Mouse (Mus musculus) MEL (cell line): ENCODE measurements at regions not wholly inside any gene's neighbourhood (a gene's known extent, or its start where the extent isn't known, plus 50 kb on each side); places are given as distances from the start of the nearest gene placed in this dataset.

Experiments used
- DNase-seq: peaks from one replicate; pipeline ENCODE4 v3.0.0; 2011; ENCODE audit warnings: low read depth, low spot score
- H3K27ac ChIP-seq: 2 replicates; pipeline ENCODE4 v1.5.1; 2012; ENCODE audit warnings: low read depth, mild to moderate bottlenecking, control low read depth, low read length, moderate library complexity; ENCODE audit not compliant: control insufficient read depth
- H3K27me3 ChIP-seq, 2 experiments: fragments of 150-350 bp in 1 of 2; sonication (generic) in 1 of 2; 2 replicates each; pipeline ENCODE4 v1.6.1; 2012; ENCODE audit warnings: low read length in 2 of 2, mild to moderate bottlenecking in 2 of 2, improper control_type of control experiment in 1 of 2, moderate library complexity in 1 of 2; ENCODE audit not compliant: insufficient read depth in 2 of 2, control insufficient read depth in 1 of 2
- H3K36me3 ChIP-seq, 2 experiments: 2 replicates each; pipeline ENCODE4 v1.6.1; 2012 to 2014; ENCODE audit warnings: low read length in 2 of 2, improper control_type of control experiment in 1 of 2, inconsistent platforms in 1 of 2, mild to moderate bottlenecking in 1 of 2; ENCODE audit not compliant: insufficient read depth in 2 of 2, control insufficient read depth in 1 of 2
- H3K4me1 ChIP-seq, 2 experiments: fragments of 150-350 bp in 1 of 2; sonication (generic) in 1 of 2; 2 replicates each; pipeline ENCODE4 v1.6.1; 2012; ENCODE audit warnings: low read length in 2 of 2, improper control_type of control experiment in 1 of 2, mild to moderate bottlenecking in 1 of 2; ENCODE audit not compliant: insufficient read depth in 2 of 2, control insufficient read depth in 1 of 2
- H3K4me3 ChIP-seq, 2 experiments: fragments of 150-350 bp in 1 of 2; sonication (generic) in 1 of 2; 2 replicates each; pipeline ENCODE4 v1.5.1; 2012; ENCODE audit warnings: low read depth in 2 of 2, low read length in 2 of 2, mild to moderate bottlenecking in 2 of 2, moderate library complexity in 2 of 2, control low read depth in 1 of 2, improper control_type of control experiment in 1 of 2; ENCODE audit not compliant: control insufficient read depth in 1 of 2, insufficient read depth in 1 of 2
- H3K79me2 ChIP-seq: 2 replicates; pipeline ENCODE4 v1.6.1; 2012; ENCODE audit warnings: mild to moderate bottlenecking, low read length, moderate library complexity; ENCODE audit not compliant: control insufficient read depth, poor library complexity, insufficient read depth
- H3K9ac ChIP-seq: 2 replicates; pipeline ENCODE4 v1.6.1; 2012; ENCODE audit warnings: low read depth, mild to moderate bottlenecking, control low read depth, low read length, moderate library complexity; ENCODE audit not compliant: control insufficient read depth, poor library complexity, severe bottlenecking
- H3K9me3 ChIP-seq: fragments of 150-350 bp; sonication (generic); replicated peaks from 2 replicates; pipeline ENCODE4 v1.6.1; 2012; ENCODE audit warnings: mild to moderate bottlenecking, low read length, improper control_type of control experiment, moderate library complexity; ENCODE audit not compliant: insufficient read depth
- CHD2 ChIP-seq: IDR thresholded peaks from 2 replicates; pipeline ENCODE4 v1.6.1; 2011; ENCODE audit warnings: low read length, improper control_type of control experiment
- CTCF ChIP-seq, 3 experiments: IDR thresholded peaks in 2 of 3; conservative IDR thresholded peaks in 1 of 3; 2 replicates each; pipeline ENCODE4 v1.5.1; 2011 to 2012; ENCODE audit warnings: low read length in 3 of 3, low read depth in 2 of 3, mild to moderate bottlenecking in 2 of 3, improper control_type of control experiment in 1 of 3, inconsistent platforms in 1 of 3, mixed read lengths in 1 of 3, moderate library complexity in 1 of 3; ENCODE audit not compliant: control insufficient read depth in 1 of 3, insufficient read depth in 1 of 3, poor library complexity in 1 of 3, severe bottlenecking in 1 of 3
- E2F4 ChIP-seq: IDR thresholded peaks from 2 replicates; pipeline ENCODE4 v1.6.1; 2011; ENCODE audit warnings: low read depth, low read length, improper control_type of control experiment, borderline replicate concordance
- ELF1 ChIP-seq: IDR thresholded peaks from 2 replicates; pipeline ENCODE4 v1.6.1; 2014; ENCODE audit warnings: low read depth, mild to moderate bottlenecking, inconsistent platforms, low read length, improper control_type of control experiment, moderate library complexity
- EP300 ChIP-seq, 2 experiments: IDR thresholded peaks; 2 replicates each; pipeline ENCODE4 v1.6.1; 2011; ENCODE audit warnings: improper control_type of control experiment in 2 of 2, low read length in 2 of 2, low read depth in 1 of 2, mild to moderate bottlenecking in 1 of 2
- ETS1 ChIP-seq: IDR thresholded peaks from 2 replicates; pipeline ENCODE4 v1.6.1; 2012; ENCODE audit warnings: low read depth, mild to moderate bottlenecking, inconsistent platforms, low read length, improper control_type of control experiment, moderate library complexity
- GABPA ChIP-seq: IDR thresholded peaks from 2 replicates; pipeline ENCODE4 v1.6.1; 2012; ENCODE audit warnings: low read depth, mild to moderate bottlenecking, inconsistent platforms, low read length, improper control_type of control experiment, moderate library complexity
- KAT2A ChIP-seq: conservative IDR thresholded peaks from 2 replicates; pipeline ENCODE4 v1.6.1; 2012; ENCODE audit warnings: low read depth, low read length, improper control_type of control experiment, inconsistent platforms
- MAFK ChIP-seq: IDR thresholded peaks from 2 replicates; pipeline ENCODE4 v1.6.1; 2011; ENCODE audit warnings: low read depth, mild to moderate bottlenecking, low read length, improper control_type of control experiment, borderline replicate concordance
- MAZ ChIP-seq: IDR thresholded peaks from 2 replicates; pipeline ENCODE4 v1.6.1; 2012; ENCODE audit warnings: low read depth, mild to moderate bottlenecking, inconsistent platforms, low read length, improper control_type of control experiment
- MXI1 ChIP-seq: IDR thresholded peaks from 2 replicates; pipeline ENCODE4 v1.6.1; 2011; ENCODE audit warnings: mild to moderate bottlenecking, low read depth, low read length, improper control_type of control experiment
- POLR2A ChIP-seq, 2 experiments: IDR thresholded peaks; 2 replicates each; pipeline ENCODE4 v1.6.1; 2011 to 2012; ENCODE audit warnings: low read length in 2 of 2, mild to moderate bottlenecking in 2 of 2, control low read depth in 1 of 2, improper control_type of control experiment in 1 of 2, low read depth in 1 of 2, moderate library complexity in 1 of 2; ENCODE audit not compliant: control insufficient read depth in 1 of 2, insufficient read depth in 1 of 2, poor library complexity in 1 of 2
- POLR2AphosphoS2 ChIP-seq: IDR thresholded peaks from 2 replicates; pipeline ENCODE4 v1.6.1; 2011; ENCODE audit warnings: low read length, improper control_type of control experiment
- RCOR1 ChIP-seq: IDR thresholded peaks from 2 replicates; pipeline ENCODE4 v1.6.1; 2012; ENCODE audit warnings: low read depth, mild to moderate bottlenecking, inconsistent platforms, low read length, improper control_type of control experiment
- SIN3A ChIP-seq: IDR thresholded peaks from 2 replicates; pipeline ENCODE4 v1.6.1; 2012; ENCODE audit warnings: low read length, improper control_type of control experiment, inconsistent platforms
- TAL1 ChIP-seq: IDR thresholded peaks from 2 replicates; pipeline ENCODE4 v1.6.1; 2012; ENCODE audit warnings: mild to moderate bottlenecking, inconsistent platforms, low read length, moderate library complexity, mixed read lengths
- TBP ChIP-seq: IDR thresholded peaks from 2 replicates; pipeline ENCODE4 v1.8.0; 2011; ENCODE audit warnings: low read depth, low read length, improper control_type of control experiment
- TCF12 ChIP-seq: IDR thresholded peaks from 2 replicates; pipeline ENCODE4 v1.6.1; 2014; ENCODE audit warnings: low read depth, mild to moderate bottlenecking, inconsistent platforms, low read length, improper control_type of control experiment, moderate library complexity
- UBTF ChIP-seq: IDR thresholded peaks from 2 replicates; pipeline ENCODE4 v1.6.1; 2012; ENCODE audit warnings: low read depth, mild to moderate bottlenecking, inconsistent platforms, low read length, improper control_type of control experiment, moderate library complexity, borderline replicate concordance; ENCODE audit not compliant: insufficient read depth
- USF2 ChIP-seq, 2 experiments: IDR thresholded peaks; 2 replicates each; pipeline ENCODE4 v1.6.1; 2011 to 2012; ENCODE audit warnings: improper control_type of control experiment in 2 of 2, low read length in 2 of 2, borderline replicate concordance in 1 of 2, inconsistent platforms in 1 of 2, low read depth in 1 of 2, mild to moderate bottlenecking in 1 of 2; ENCODE audit not compliant: insufficient read depth in 1 of 2
- ZC3H11A ChIP-seq: IDR thresholded peaks from 2 replicates; pipeline ENCODE4 v1.6.1; 2012; ENCODE audit warnings: low read depth, mild to moderate bottlenecking, inconsistent platforms, low read length, improper control_type of control experiment
- ZKSCAN1 ChIP-seq: IDR thresholded peaks from 2 replicates; pipeline ENCODE4 v1.6.1; 2012; ENCODE audit warnings: low read depth, mild to moderate bottlenecking, inconsistent platforms, low read length, improper control_type of control experiment, moderate library complexity
- ZMIZ1 ChIP-seq: IDR thresholded peaks from 2 replicates; pipeline ENCODE4 v1.6.1; 2012; ENCODE audit warnings: low read depth, mild to moderate bottlenecking, inconsistent platforms, low read length, improper control_type of control experiment, moderate library complexity
- ZNF384 ChIP-seq: IDR thresholded peaks from 2 replicates; pipeline ENCODE4 v1.6.1; 2012; ENCODE audit warnings: low read depth, mild to moderate bottlenecking, inconsistent platforms, low read length, improper control_type of control experiment

DNA sequence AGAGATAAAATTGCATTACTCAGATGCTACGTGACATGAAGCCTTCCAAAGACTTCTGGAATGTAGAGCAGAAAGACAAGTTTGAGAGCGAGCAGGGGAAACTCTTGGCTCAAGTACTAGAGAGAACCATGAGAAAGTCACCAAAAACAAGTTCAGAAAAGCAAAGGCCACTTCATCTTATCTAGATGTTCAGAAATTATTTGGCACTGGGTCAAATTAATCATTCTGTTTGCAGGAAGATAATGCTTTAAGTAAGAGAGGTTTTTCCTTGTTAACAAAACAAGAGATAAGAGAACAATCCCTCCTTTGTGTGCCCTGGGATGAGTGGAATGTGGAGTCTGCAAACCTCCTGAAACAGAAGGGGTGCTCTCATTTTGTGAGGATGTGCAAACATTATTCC is 565.6 kb upstream of the C030005K15Rik start:
- H3K9me3 ChIP-seq = no peaks in the 10 kb centered on the region
- no peaks in the 10 kb centered on the region for H3K4me1 ChIP-seq
- H3K79me2 ChIP-seq = no peaks in the 10 kb centered on the region
- H3K27me3 ChIP-seq = no peaks in the 10 kb centered on the region
- peak; percentile 6 for DNase-seq
- no peak overlapping the region for H3K27ac ChIP-seq
- H3K9ac ChIP-seq = no peak overlapping the region
- H3K4me3 ChIP-seq = no peak overlapping the region
- no peaks in the 10 kb centered on the region for H3K36me3 ChIP-seq
- TF ChIP-seq MAFK (no peak), ZNF384 (no peak), USF2 (IDR thresholded peaks at IDR 0.05; ENCODE audit: borderline replicate concordance in 1 of 2, insufficient read depth in 1 of 2, low read depth in 1 of 2, low read length in 2 of 2) (no peak), ZKSCAN1 (no peak), MAZ (no peak), EP300 (IDR thresholded peaks at IDR 0.05; ENCODE audit: low read depth in 1 of 2, low read length in 2 of 2) (no peak), ZMIZ1 (no peak), POLR2AphosphoS2 (no peak), KAT2A (no peak), MXI1 (no peak), UBTF (no peak)

DNA sequence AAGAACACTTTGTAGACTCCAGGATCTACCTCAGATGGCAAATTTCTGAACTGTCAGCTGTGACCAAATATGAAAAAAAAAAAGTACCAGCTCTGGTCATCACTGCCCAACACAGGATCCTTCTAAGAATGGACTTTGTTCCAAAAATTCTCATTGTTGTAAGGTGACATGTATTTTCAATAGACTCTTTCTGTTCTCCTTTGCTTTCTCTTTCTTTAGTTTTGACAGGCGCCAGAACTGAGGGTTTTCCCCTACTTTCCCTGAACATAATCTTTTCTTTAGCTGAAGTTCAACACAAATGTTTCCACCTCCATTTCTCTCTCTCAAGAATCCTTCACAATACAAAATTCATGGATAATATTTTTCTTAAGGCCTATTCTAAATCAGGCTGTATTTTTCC is 579.1 kb upstream of the C030005K15Rik start:
- TF ChIP-seq ELF1 = no peak
- TF ChIP-seq TAL1 = no peak
- no peak for TF ChIP-seq GABPA
- TF ChIP-seq ZKSCAN1 = no peak
- no peak for TF ChIP-seq ETS1
- Histone ChIP-seq H3K4me1 (peaks cover 0 to under 1% of the 10 kb centered on the region in 2 experiments; a peak in 1 of 4 replicates), H3K9ac (no peak overlapping the region), H3K9me3 (no peaks in the 10 kb centered on the region), H3K36me3 (no peaks in the 10 kb centered on the region), H3K27me3 (no peaks in the 10 kb centered on the region), H3K4me3 (no peak overlapping the region), H3K79me2 (no peaks in the 10 kb centered on the region), H3K27ac (no peak overlapping the region)
- DNase-seq = no peak

DNA sequence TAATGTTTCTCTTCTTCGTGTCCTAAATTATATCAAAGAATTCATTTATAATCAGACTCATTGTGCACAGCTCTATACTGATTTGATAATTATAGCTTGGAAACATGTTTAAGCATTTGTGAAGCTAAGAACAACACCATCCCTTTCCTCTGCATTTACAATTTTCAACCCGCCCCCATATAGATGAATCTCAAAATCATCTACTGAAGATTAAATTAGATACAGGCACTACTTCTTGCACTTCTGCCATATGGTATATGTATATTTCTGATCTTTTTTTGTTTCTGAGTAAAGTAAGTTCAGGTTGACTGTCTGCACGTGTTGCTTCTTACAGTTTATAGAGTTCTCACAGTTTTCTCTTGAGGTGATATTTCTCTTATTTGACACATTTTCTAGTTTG is 583.1 kb upstream of the C030005K15Rik start:
- Histone ChIP-seq H3K9me3 (no peaks in the 10 kb centered on the region), H3K4me1 (peaks cover 0 to 7% of the 10 kb centered on the region in 2 experiments; a peak in 2 of 4 replicates), H3K79me2 (no peaks in the 10 kb centered on the region), H3K4me3 (no peak overlapping the region), H3K36me3 (peaks cover 0 to 5% of the 10 kb centered on the region in 2 experiments; a peak in 2 of 4 replicates)
- DNase-seq = no peak
- TF ChIP-seq KAT2A (no peak), SIN3A (no peak), MAZ (no peak), CTCF (IDR thresholded peaks at IDR 0.05 in 2 of 3, conservative IDR thresholded peaks at IDR 0.05 in 1 of 3; ENCODE audit: control insufficient read depth in 1 of 3, insufficient read depth in 1 of 3, low read depth in 2 of 3, low read length in 3 of 3, poor library complexity in 1 of 3, severe bottlenecking in 1 of 3) (no peak), TBP (no peak), E2F4 (no peak), ZNF384 (no peak), RCOR1 (no peak), USF2 (IDR thresholded peaks at IDR 0.05; ENCODE audit: borderline replicate concordance in 1 of 2, insufficient read depth in 1 of 2, low read depth in 1 of 2, low read length in 2 of 2) (no peak), ZC3H11A (no peak), TCF12 (no peak), CHD2 (no peak), POLR2A (IDR thresholded peaks at IDR 0.05; ENCODE audit: control insufficient read depth in 1 of 2, insufficient read depth in 1 of 2, low read depth in 1 of 2, low read length in 2 of 2, poor library complexity in 1 of 2) (no peak), EP300 (IDR thresholded peaks at IDR 0.05; ENCODE audit: low read depth in 1 of 2, low read length in 2 of 2) (no peak)
- TF ChIP-seq, all 39 proteins: peak for 0
- Histone ChIP-seq H3K27ac (no peak overlapping the region), H3K9ac (no peak overlapping the region), H3K27me3 (no peaks in the 10 kb centered on the region)
